Mouse (Mus musculus): ENCODE data around the gene Ppt1.
"Not testable (repeated sequence)": the region's sequence is repeated elsewhere in the genome, so short reads cannot be mapped to it uniquely, and the experiment has no call there.

Gene Ppt1

GRCm38 (mm10) chr4:122835530-122836402 lies at the start of gene Ppt1:
TSS of gene Ppt1 (plus strand) at chr4:122836242.
- DNase-seq, result peak; percentile 90

- no peak for DNase-seq
Measured at GRCm38 (mm10) chr4:122789335-122790089, 46.5 kb upstream of the Ppt1 start.

- peak; percentile 80 for DNase-seq
Measured at GRCm38 (mm10) chr4:122808108-122808507, 27.9 kb upstream of the Ppt1 start.

- no peak for DNase-seq
Measured at GRCm38 (mm10) chr4:122811180-122811579, 24.9 kb upstream of the Ppt1 start.

- DNase-seq, result peak; percentile 6
Measured at GRCm38 (mm10) chr4:122811824-122812223, 24.2 kb upstream of the Ppt1 start.

GRCm38 (mm10) chr4:122816202-122816601 lies 19.8 kb upstream of the Ppt1 start:
- no peak for DNase-seq

- DNase-seq, result not testable (repeated sequence)
Measured at GRCm38 (mm10) chr4:122820941-122821340, 15.1 kb upstream of the Ppt1 start.

GRCm38 (mm10) chr4:122827651-122828050 lies 8.4 kb upstream of the Ppt1 start:
- DNase-seq, result no peak

- no peak for DNase-seq
Measured at GRCm38 (mm10) chr4:122829339-122829738, 6.7 kb upstream of the Ppt1 start.

GRCm38 (mm10) chr4:122831888-122832287 lies 4.2 kb upstream of the Ppt1 start:
- no peak for DNase-seq

- DNase-seq, result no peak
Measured at GRCm38 (mm10) chr4:122836403-122836775, 347 bp downstream of the Ppt1 start.

- DNase-seq, result no peak
Measured at GRCm38 (mm10) chr4:122837180-122837730, 1.2 kb downstream of the Ppt1 start.

- no peak for DNase-seq
Measured at GRCm38 (mm10) chr4:122837994-122838393, 2.0 kb downstream of the Ppt1 start.

- no peak for DNase-seq
Measured at GRCm38 (mm10) chr4:122838416-122838815, 2.4 kb downstream of the Ppt1 start.

- DNase-seq, result peak; percentile 53
Measured at GRCm38 (mm10) chr4:122848150-122848621, 12.1 kb downstream of the Ppt1 start.

GRCm38 (mm10) chr4:122851535-122851934 lies 15.5 kb downstream of the Ppt1 start:
- DNase-seq, result no peak

GRCm38 (mm10) chr4:122853691-122854090 lies 17.6 kb downstream of the Ppt1 start:
- DNase-seq, result no peak

GRCm38 (mm10) chr4:122854770-122855169 lies 18.7 kb downstream of the Ppt1 start:
- DNase-seq, result no peak

- DNase-seq, result no peak
Measured at GRCm38 (mm10) chr4:122857909-122858308, 21.9 kb downstream of the Ppt1 start.

- DNase-seq, result peak; percentile 55
Measured at GRCm38 (mm10) chr4:122859096-122859674, 23.1 kb downstream of the Ppt1 start.

GRCm38 (mm10) chr4:122861836-122862235 lies 25.8 kb downstream of the Ppt1 start:
- no peak for DNase-seq

GRCm38 (mm10) chr4:122868041-122868440 lies 32.0 kb downstream of the Ppt1 start:
- no peak for DNase-seq

- peak; percentile 49 for DNase-seq
Measured at GRCm38 (mm10) chr4:122870027-122870426, 34.0 kb downstream of the Ppt1 start.
